Mouse (Mus musculus): Measurements from ENCODE around the gene Htr3b.

The Htr3b gene

DNA sequence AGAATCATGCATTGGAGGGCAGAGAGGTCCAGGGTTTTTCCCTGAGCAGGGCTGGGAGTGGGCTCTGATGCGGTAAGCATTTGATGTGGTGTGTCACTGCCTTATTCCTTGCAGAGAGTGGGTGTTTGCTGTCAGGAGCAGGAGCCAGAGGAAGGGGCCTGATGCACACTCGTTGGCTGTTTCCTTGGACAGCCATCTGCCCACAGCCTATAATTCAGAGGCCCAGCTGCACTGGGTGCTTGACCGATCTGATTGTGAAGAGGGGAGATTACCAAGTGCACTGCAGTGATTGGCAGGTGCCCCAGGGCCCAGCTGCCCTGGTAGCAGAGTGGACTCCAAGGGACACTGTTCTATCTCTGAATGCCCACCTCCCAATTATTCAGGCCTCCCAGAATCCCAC is 36.0 kb downstream of the Htr3b start:
- no peak for DNase-seq (ENCODE audit: low read depth, low spot score)

DNA sequence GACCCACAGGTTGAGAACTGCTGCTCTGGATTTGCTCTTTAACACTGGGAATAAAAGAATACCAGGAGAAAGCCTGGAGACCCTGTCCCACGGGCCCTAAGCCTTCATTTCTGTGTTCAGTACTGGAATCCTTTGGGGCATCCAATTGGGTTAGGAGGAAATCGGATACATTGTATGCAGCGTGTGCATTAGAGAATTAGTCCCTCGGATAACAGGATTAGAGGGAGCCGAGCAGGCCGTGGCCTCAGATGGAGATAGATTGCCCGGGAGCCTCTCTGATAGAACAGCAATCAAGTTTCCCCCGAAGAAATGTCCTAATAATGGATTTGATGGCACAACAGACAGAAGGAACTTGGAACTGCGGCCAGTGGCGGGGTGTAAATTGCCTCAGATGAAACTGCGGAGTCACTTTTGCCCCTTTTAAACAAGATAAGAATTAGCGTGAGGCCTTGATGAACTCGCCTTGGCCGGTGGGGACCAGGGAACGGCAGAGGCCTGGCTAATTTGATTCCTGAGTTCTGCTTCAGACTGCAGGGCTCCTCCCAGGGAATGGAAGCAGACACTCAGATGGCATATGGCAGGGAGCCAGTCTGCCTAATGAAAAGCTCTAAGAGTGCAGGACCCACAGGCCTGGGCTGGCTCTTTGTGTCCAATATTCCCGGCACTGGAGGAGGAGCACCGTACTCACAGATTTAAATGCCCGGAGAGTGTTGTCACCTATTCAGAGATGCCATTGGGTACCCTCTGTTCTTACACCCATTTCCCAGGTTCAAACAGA is 48.6 kb downstream of the Htr3b start:
- no peak for DNase-seq (ENCODE audit: low read depth, low spot score)

DNA sequence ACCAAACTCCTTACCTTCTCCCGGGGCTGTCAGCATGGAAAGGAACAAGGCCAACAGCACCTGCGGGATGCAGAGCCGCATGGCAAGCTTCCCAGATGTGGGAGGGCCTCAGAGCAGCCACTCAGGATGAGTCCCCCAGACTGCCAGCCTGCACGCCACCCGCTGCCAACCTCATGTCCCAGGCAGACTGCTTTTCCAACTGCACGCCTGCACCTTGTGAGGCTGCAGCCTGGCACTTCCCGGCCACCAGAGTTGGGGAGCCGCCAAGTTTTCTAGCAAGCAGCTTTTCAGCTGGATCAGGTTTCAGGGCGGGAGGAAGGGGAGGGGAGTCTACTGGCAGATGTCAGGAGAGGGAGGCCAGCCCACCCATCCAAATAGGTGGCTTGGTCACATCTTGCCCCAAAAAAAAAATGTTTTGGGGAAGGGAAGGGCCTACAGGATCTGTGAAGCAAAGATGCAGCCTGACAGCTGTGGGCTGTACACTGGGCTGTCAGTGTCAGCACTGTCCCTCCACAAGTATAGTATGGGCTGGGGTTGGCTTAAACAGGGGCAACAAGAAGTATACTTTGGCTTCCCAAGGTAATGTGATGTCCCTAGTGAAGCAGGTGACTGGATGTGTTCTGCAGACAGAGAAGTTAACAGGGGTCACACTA is 53.8 kb downstream of the Htr3b start, which contains the start of gene Htr3a:
Gene Htr3a, minus strand, starts transcription at position 215 of the 653 bp plus-strand sequence.
- DNase-seq (ENCODE audit: low read depth, low spot score), result peak; percentile 56

DNA sequence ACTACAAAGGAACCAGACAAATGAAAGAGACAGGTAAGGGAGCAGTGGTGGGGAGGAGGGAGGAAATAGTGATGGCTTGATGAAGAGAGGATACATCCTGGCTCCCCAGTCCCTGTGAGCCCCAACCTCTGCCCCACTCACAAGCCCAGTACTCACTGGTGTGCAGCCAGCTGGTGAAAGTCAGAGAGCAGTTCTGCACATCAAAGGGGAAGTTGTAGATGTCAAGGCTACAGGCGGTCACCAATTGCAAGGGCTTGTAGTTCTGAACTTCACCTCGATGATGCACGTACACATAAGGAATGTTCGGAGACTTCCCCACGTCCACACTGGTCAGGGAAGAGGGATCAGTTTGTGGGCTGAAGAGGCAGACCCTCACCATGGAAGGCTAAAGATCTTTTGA is 60.4 kb downstream of the Htr3b start:
- DNase-seq (ENCODE audit: low read depth, low spot score), result no peak

DNA sequence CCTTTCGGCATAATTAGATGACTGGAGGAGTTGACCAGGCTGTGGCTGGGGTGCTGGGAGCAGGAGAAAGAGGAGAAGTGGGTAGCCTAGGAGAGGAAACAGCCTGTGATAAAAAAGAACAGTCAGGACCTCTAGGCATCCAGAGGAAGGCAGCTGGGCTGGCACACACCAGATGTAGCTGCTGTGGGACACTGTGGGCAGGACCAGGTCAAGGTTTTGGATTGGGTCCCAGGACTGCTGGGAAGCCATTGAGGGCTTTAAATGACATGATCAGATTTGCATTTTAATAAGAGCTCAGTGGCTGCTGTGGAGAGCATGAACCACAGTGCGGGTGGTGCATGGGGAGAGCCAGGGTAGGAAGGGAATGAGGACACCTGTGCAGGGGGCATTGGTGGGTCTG is 61.0 kb downstream of the Htr3b start:
- DNase-seq (ENCODE audit: low read depth, low spot score), result no peak

DNA sequence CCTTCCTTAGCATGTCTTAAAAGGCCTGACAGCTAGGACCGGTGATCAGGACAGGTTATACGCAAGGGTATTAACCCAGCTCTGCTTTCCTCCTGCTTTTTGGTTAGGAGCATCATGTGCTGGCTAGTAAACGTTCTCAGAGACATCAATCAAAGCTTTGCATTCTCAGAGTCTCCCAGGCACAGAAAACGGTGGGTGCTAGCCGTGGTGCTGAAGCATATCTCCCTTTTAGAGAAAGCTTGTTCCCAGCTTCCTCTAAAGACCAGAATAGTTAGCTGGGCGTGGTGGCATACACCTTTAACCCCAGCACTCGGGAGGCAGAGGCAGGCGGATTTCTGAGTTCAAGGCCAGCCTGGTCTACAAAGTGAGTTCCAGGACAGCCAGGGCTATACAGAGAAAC is 66.2 kb downstream of the Htr3b start:
- peak; percentile 71 for DNase-seq (ENCODE audit: low read depth, low spot score)

DNA sequence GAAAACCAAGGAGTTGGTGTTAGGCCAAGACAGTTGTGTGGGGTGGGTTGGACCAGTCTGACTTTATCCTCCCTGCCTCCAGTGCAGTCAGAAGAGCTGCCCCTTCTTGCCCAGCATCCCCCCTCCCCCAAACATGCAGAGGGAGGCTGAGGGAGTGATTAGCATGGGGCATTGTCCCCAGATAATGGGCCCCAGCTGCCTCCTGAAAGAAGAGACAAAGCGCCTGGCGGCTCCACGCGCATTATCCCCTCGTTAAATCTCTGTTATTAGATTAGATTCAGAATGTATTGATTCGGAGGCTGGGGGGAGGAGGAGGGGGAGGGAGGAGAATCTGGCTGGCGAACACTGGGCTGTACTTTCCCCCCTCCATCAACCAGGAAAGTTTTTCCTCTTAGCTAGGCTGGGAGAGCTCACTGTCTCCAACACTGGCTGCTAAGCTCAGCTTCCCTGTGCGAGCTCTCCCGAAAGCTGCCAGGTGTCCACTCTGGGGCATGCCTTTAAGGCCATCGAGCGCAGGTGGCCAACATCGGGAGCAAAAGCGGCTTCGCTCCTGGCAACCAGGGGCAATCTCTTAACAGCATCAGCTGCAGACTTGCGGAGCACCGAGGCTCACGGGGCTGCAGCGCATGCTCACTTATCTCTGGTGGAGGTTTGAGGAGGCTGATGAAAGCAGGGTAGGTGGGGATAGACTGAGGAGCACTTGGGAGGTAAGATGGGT is 68.8 kb downstream of the Htr3b start:
- DNase-seq (ENCODE audit: low read depth, low spot score), result peak; percentile 76

DNA sequence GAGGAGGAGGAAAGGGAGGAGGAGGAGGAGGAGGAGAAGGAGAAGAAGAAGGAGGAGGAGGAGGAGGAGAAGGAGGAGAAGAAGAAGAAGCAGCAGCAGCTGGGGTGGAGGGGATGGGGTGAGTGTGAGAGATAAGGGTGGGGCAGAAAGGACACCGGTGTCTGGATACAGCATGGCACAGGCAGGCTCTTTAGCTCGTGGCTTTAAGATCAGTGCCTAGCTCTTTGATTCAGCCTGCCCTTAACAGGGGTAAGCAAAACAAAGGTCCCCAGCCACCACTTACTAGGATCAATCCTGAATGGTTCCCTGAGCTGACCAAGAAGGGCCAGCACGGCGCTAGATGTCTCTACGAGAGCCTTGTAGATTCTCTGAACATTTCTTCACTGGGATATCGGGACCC is 70.0 kb downstream of the Htr3b start:
- no peak for DNase-seq (ENCODE audit: low read depth, low spot score)

DNA sequence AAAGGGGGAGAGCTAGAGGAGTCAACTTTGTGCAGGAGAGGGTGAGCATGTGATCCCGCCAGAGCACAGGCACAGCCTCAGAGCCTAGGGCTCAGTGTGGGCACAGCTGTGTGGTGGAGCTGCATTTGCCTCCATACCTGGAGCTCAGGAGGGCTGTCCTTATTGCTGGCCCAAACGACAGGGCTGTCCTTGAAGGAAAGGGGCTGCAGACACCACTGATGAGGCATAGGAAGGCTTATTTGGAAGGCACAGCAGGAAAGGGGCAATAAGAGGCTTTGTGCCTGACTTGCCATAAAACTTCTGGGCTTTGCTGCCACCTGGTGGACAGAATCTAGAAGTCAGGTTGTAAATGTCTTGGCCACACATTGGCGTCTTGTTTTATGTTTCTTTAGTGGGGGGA is 70.8 kb downstream of the Htr3b start:
- DNase-seq (ENCODE audit: low read depth, low spot score), result peak; percentile 90

DNA sequence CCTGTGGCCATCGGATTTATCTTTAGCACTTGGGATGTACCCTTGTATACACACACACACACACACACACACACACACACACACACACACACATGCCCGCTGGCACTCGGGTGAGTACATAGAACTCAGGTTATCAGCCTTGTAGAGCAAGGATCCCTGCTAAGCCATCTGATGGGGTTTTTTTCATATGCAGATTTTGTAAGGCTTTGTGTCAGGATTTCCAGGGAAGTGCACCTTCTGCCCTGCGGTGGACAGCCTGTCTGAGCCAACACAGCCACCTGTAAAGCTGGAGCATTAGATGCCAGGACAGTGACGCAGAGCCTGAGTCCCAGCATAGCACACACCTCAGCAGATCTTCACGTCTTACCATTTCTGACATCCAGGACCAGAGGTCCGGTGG is 75.7 kb downstream of the Htr3b start:
- no peak for DNase-seq (ENCODE audit: low read depth, low spot score)
